Mouse (Mus musculus): ENCODE measurements around the gene Gmip. TPM values are rescaled to one million over a fixed set of nuclear protein-coding genes. Genes with fewer than 3 reads are reported as not detected.

Gmip gene
- polyA plus RNA-seq, 1 experiment = 45.1 TPM

DNA sequence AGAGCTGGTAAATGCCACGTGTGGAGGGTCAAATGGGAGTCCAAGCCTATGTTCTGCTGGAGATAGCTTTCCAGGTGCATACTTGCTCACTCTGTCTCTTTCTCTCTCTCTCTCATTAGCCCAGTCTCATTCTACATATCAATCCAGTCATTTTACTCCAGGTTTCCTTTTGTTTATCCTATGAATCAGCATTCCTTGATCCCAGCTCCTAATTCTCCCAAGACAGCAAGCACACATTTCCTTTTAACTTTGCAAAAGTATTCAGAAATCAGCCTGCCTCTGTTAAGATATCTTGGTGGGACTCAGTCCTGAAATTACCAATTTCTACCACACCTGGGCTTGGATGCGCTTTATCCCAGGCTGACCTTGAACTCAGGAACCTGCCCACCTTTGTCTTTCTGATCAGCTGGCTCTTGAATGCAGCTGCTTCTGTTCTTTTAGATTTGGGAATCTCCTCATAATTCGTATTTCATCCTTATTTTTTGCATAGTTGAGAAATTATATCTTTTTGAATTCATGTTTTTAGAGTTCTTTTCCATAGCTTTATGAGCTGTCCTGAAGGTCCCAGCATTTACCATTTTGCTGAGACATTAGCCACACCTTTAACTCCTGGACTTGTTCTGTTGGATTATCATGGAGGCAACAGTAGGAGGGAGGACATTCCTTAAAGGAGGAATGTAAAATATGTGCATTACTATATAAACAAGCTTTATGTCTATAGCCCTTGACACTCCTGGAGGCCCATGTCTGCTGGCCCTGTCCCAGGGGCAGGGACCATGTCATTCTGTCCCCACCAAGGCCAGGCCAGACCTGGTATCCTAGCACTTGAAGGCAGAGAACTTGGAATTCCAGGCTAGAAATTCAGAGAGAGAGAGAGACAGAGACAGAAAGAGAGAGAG is 38.9 kb downstream of the Gmip start:
- Histone ChIP-seq H3K4me1 (ENCODE audit: control insufficient read depth, insufficient read depth, low read length) (peaks cover 3% of the 10 kb centered on the region; the same call in 1 of the 2 replicates), H3K4me3 (replicated peaks; ENCODE audit: extremely low read depth, low read depth, low read length) (no peak overlapping the region)
- TF ChIP-seq CTCF (IDR thresholded peaks at IDR 0.05; ENCODE audit: insufficient read depth, low read length) = no peak
- no peak for TF ChIP-seq POLR2A (IDR thresholded peaks at IDR 0.05; ENCODE audit: borderline replicate concordance, extremely low read depth, low read depth, low read length)
- WGBS = 62% methylated on average over 3 of the region's 3 CpGs
- DNase-seq = no peak

DNA sequence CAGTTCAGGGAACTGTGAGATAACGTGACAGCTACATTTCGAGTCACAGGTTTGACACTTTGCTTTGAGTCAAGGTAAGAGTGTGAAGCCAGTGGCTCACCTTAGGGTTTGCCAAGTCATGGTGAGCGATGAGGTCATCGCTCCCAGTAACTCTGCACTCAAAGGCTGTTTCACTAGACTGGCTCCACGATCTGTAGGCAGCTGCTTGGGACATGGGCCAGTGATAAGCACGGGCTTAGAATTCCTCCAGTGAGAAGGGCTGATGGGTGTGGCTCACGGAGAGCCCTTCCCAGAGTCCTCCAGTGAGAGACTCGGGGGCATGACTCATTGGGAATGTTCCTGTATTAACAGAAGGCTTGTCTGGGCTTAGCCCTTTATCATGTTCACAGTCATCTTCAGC is 40.5 kb downstream of the Gmip start:
- Histone ChIP-seq H3K4me1 (ENCODE audit: control insufficient read depth, insufficient read depth, low read length) (peaks cover 3% of the 10 kb centered on the region; the same call in 1 of the 2 replicates), H3K4me3 (replicated peaks; ENCODE audit: extremely low read depth, low read depth, low read length) (no peak overlapping the region)
- peak; percentile 40 for DNase-seq
- no peak for TF ChIP-seq POLR2A (IDR thresholded peaks at IDR 0.05; ENCODE audit: borderline replicate concordance, extremely low read depth, low read depth, low read length)
- no peak for TF ChIP-seq CTCF (IDR thresholded peaks at IDR 0.05; ENCODE audit: insufficient read depth, low read length)
- 50% methylated on average over 8 of the region's 8 CpGs for WGBS

DNA sequence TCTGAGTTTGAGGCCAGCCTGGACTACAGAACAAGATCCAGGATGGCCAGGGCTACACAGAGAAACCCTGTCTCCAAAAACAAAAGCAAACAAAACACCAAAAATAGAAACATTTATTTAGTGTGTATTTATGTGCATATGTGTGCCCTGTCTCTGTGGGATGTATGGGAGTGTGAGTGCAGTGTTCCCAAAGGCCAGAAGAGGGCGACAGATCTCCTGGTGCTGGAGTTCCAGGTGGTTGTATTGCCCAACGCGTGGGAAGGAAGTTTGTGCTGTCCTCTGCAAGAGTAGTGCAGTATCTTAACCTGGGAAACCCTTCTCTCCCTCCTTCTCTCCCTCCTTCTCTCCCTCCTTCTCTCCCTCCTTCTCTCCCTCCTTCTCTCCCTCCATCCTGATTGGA is 41.4 kb downstream of the Gmip start:
- Histone ChIP-seq H3K4me3 (replicated peaks; ENCODE audit: extremely low read depth, low read depth, low read length) (no peak overlapping the region), H3K4me1 (ENCODE audit: control insufficient read depth, insufficient read depth, low read length) (peaks cover 3% of the 10 kb centered on the region; the same call in 1 of the 2 replicates)
- no peak for TF ChIP-seq POLR2A (IDR thresholded peaks at IDR 0.05; ENCODE audit: borderline replicate concordance, extremely low read depth, low read depth, low read length)
- TF ChIP-seq CTCF (IDR thresholded peaks at IDR 0.05; ENCODE audit: insufficient read depth, low read length) = peak; percentile 41; the same call in 1 of the 2 replicates
- no peak for DNase-seq
- 43% methylated on average over 3 of the region's 3 CpGs for WGBS

DNA sequence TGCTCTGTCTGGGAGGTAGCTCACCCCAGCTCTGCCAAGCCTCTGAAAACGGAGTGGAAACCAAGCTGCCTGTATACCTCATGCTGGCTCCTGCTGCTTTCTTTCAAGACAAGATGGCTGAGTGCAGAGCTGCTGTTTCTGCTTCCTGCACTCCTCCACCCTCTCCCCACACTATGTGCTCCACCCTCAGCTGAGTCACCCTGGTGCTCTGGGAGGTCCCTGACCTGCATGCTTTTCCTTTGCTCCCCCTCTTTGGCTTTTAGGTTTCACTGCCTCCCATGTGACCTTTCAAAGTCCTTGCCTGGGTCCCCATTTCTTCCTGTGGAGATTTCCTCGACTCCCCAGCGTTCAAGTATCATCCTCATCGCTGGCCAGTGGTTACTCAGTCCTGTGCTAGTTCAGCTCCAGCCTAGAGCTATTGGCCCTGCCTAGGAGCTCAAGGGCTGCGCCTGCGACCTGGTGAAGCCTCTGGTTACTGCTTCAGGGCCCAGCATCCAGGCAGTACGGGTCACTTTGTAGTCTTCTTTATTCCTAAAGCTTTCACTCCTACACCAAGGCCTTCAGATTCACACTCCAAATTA is 42.5 kb downstream of the Gmip start:
- Histone ChIP-seq H3K4me1 (ENCODE audit: control insufficient read depth, insufficient read depth, low read length) (peaks cover 3% of the 10 kb centered on the region; the same call in 1 of the 2 replicates), H3K4me3 (replicated peaks; ENCODE audit: extremely low read depth, low read depth, low read length) (no peak overlapping the region)
- WGBS = 64% methylated on average over 7 of the region's 7 CpGs
- no peak for DNase-seq
- TF ChIP-seq POLR2A (IDR thresholded peaks at IDR 0.05; ENCODE audit: borderline replicate concordance, extremely low read depth, low read depth, low read length) = no peak
- no peak for TF ChIP-seq CTCF (IDR thresholded peaks at IDR 0.05; ENCODE audit: insufficient read depth, low read length)

DNA sequence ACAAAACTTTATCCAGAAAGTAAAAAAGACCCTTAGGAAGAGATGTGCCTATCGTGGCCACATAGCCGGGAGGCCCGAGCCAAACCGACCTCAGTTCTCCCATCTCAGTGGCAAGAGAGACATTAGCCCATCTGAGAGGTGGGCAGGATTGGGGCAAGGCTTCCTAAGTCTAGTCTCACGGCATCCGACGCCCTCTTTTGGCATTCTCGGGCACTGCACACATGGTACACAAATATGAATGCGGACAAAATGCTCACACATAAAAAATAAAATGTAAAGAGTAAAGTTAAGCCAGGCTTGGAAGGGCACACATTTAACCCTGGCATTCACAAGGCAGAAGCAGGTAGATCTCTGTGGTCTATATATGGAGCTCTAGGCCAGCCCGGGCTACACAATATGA is 45.4 kb downstream of the Gmip start:
- TF ChIP-seq CTCF (IDR thresholded peaks at IDR 0.05; ENCODE audit: insufficient read depth, low read length) (no peak), POLR2A (IDR thresholded peaks at IDR 0.05; ENCODE audit: borderline replicate concordance, extremely low read depth, low read depth, low read length) (no peak)
- H3K4me1 ChIP-seq (ENCODE audit: control insufficient read depth, insufficient read depth, low read length) = peaks cover under 1% of the 10 kb centered on the region; the same call in 1 of the 2 replicates
- DNase-seq = no peak
- H3K4me3 ChIP-seq (replicated peaks; ENCODE audit: extremely low read depth, low read depth, low read length) = no peak overlapping the region
- 94% methylated on average over 10 of the region's 10 CpGs for WGBS

DNA sequence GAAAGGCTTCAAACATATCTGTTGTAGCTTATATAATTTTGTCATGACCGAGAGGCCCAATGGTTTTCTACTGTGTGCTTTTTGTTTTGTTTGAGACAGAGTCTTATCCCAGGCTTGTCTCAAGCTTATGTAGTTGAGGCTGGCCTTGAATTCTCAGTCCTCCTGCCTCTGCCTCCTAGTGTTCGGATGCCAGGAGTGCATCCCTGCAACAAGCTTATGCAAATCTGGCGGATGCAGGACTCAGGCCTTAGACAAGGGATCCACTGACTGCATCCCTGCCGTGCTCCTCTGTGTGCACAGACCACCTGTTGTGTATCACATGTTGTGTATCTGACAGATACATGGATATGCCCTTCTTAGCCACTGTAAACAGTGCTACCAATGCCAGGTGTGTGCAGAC is 52.3 kb downstream of the Gmip start:
- no peaks in the 10 kb centered on the region for H3K4me1 ChIP-seq (ENCODE audit: control insufficient read depth, insufficient read depth, low read length)
- no peak for DNase-seq
- WGBS = 68% methylated on average over 4 of the region's 4 CpGs
- peak; percentile 52; the same call in 1 of the 2 replicates for TF ChIP-seq CTCF (IDR thresholded peaks at IDR 0.05; ENCODE audit: insufficient read depth, low read length)
- TF ChIP-seq POLR2A (IDR thresholded peaks at IDR 0.05; ENCODE audit: borderline replicate concordance, extremely low read depth, low read depth, low read length) = no peak
- no peak overlapping the region for H3K4me3 ChIP-seq (replicated peaks; ENCODE audit: extremely low read depth, low read depth, low read length)

DNA sequence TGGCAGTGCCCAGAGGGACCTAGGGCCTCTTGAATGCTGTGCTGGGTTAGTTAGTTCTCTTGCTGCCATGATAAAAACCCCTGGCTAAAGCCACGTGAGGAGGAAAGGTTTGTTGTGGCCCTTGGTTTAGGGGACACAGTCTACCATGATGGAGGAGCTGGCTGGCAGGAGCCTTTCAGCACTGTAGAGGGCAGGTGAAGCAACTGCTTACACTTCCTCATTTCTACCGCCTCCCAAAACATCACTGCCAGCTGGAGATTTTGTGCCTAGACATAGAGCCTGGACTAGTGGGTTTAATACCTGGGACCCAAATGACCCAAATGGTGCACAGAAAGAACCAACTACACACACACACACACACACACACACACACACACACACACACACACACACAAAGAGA is 52.8 kb downstream of the Gmip start:
- 58% methylated on average over 2 of the region's 2 CpGs for whole genome bisulfite sequencing
- TF ChIP-seq CTCF (IDR thresholded peaks at IDR 0.05; ENCODE audit: insufficient read depth, low read length) (no peak), POLR2A (IDR thresholded peaks at IDR 0.05; ENCODE audit: borderline replicate concordance, extremely low read depth, low read depth, low read length) (no peak)
- no peak for DNase-seq
- Histone ChIP-seq H3K4me1 (ENCODE audit: control insufficient read depth, insufficient read depth, low read length) (no peaks in the 10 kb centered on the region), H3K4me3 (replicated peaks; ENCODE audit: extremely low read depth, low read depth, low read length) (no peak overlapping the region)

DNA sequence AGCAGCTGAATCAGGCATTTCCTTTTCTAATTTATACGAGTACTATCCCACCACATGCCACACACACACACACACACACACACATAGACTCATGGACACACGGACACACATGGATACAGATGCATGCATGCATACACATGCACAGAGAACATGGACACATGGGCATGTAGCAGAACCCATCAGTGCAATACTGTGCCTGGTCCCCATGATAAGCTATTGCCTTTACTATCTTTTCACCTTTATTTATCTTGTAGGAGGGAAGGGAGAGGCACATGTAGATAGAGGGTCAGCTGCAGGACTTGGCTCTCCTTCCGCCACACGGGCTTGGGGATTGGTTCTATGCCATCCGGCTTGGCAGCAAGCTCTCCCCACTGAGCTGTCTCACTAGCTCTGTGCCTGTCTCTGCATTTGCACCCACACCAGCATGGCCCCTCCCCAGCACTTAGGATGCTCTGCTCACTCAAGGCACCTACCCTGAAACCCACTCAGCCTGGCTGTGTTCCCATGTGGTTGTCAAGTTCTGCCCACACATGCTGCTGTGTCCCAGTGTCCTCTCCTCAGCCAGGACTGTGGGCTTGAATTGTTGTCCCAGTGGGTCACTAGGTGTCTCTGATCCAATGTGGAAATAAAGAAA is 55.0 kb downstream of the Gmip start:
- 78% methylated on average over 5 of the region's 5 CpGs for WGBS
- H3K4me3 ChIP-seq (replicated peaks; ENCODE audit: extremely low read depth, low read depth, low read length) = no peak overlapping the region
- no peak for DNase-seq
- H3K4me1 ChIP-seq (ENCODE audit: control insufficient read depth, insufficient read depth, low read length) = no peaks in the 10 kb centered on the region
- no peak for TF ChIP-seq POLR2A (IDR thresholded peaks at IDR 0.05; ENCODE audit: borderline replicate concordance, extremely low read depth, low read depth, low read length)
- no peak for TF ChIP-seq CTCF (IDR thresholded peaks at IDR 0.05; ENCODE audit: insufficient read depth, low read length)

DNA sequence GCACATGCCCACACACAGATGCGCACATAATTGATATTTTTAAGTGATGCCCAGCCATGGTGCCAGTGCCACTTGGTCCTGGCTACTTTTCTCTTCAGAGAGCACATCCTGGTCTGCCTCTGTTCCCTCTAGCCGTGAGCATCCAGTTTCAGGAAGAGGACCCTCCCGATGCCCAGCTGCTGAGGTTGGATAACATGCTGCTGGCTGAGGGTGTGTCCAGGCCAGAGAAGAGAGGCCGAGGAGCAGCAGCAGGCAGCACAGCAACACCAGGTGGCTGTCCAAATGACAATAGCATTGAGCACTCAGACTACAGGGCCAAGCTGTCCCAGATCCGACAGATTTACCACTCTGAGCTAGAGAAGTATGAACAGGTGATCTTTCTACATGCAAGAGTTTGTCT is 55.7 kb downstream of the Gmip start:
- TF ChIP-seq CTCF (IDR thresholded peaks at IDR 0.05; ENCODE audit: insufficient read depth, low read length) = no peak
- no peak for TF ChIP-seq POLR2A (IDR thresholded peaks at IDR 0.05; ENCODE audit: borderline replicate concordance, extremely low read depth, low read depth, low read length)
- no peaks in the 10 kb centered on the region for H3K4me1 ChIP-seq (ENCODE audit: control insufficient read depth, insufficient read depth, low read length)
- 66% methylated on average over 5 of the region's 5 CpGs for WGBS
- no peak for DNase-seq
- H3K4me3 ChIP-seq (replicated peaks; ENCODE audit: extremely low read depth, low read depth, low read length) = no peak overlapping the region
